Mouse (Mus musculus) liver, embryonic 14.5 days (tissue): ENCODE data around the gene Rbpms2. TPM values are rescaled to one million over a fixed set of nuclear protein-coding genes. Genes with fewer than 3 reads are reported as not detected.

Experiments
- ATAC-seq: fragments of 200-750 bp; cut with Nextera tagmentation; 2 replicates; pipeline ENCODE4 v1.8.0; 2017; ENCODE audit warnings: moderate number of reproducible peaks, mild to moderate bottlenecking, moderate library complexity; ENCODE audit not compliant: insufficient read depth
- DNase-seq, 3 experiments: peaks; one replicate each; pipeline ENCODE4 v3.0.0-alpha.2; 2012 to 2013; ENCODE audit warnings: low read depth in 3 of 3, low spot score in 3 of 3
- H3K27ac ChIP-seq: fragments of 300-500 bp; sonication (generic); 2 replicates; pipeline ENCODE4 v1.5.1; 2014; ENCODE audit warnings: moderate library complexity, mild to moderate bottlenecking, control low read depth, inconsistent platforms
- H3K27me3 ChIP-seq: fragments of 300-500 bp; sonication (generic); 2 replicates; pipeline ENCODE4 v1.6.1; 2014; ENCODE audit warnings: mild to moderate bottlenecking, low read length, moderate library complexity; ENCODE audit not compliant: control insufficient read depth, insufficient read depth
- H3K36me3 ChIP-seq: fragments of 300-500 bp; sonication (generic); replicated peaks from 2 replicates; pipeline ENCODE4 v1.6.1; 2014; ENCODE audit warnings: low read depth; ENCODE audit not compliant: control insufficient read depth, insufficient read depth
- H3K4me1 ChIP-seq, 2 experiments: fragments of 200-500 bp in 1 of 2; fragments of 300-500 bp in 1 of 2; sonication (generic) in 1 of 2; replicated peaks; 2 replicates each; pipeline ENCODE4 v1.6.1; 2012 to 2014; ENCODE audit warnings: antibody characterized with exemption in 1 of 2, inconsistent platforms in 1 of 2, low read length in 1 of 2; ENCODE audit not compliant: control insufficient read depth in 2 of 2, insufficient read depth in 2 of 2
- H3K4me2 ChIP-seq: fragments of 300-500 bp; sonication (generic); 2 replicates; pipeline ENCODE4 v1.6.1; 2014; ENCODE audit warnings: low read depth, mild to moderate bottlenecking, control low read depth, moderate library complexity
- H3K4me3 ChIP-seq, 2 experiments: fragments of 200-500 bp in 1 of 2; fragments of 300-500 bp in 1 of 2; sonication (generic) in 1 of 2; 2 replicates each; pipeline ENCODE4 v1.5.1; 2012 to 2014; ENCODE audit warnings: low read depth in 2 of 2, low read length in 2 of 2, mild to moderate bottlenecking in 2 of 2, control low read depth in 1 of 2, inconsistent platforms in 1 of 2, moderate library complexity in 1 of 2; ENCODE audit not compliant: insufficient read depth in 1 of 2
- H3K9ac ChIP-seq: fragments of 300-500 bp; sonication (generic); replicated peaks from 2 replicates; pipeline ENCODE4 v1.6.1; 2014; ENCODE audit warnings: mild to moderate bottlenecking, control low read depth, moderate library complexity
- H3K9me3 ChIP-seq: fragments of 300-500 bp; sonication (generic); 2 replicates; pipeline ENCODE4 v1.6.1; 2016; ENCODE audit warnings: low read length, mixed read lengths; ENCODE audit not compliant: control insufficient read depth
- CTCF ChIP-seq: IDR thresholded peaks from 2 replicates; pipeline ENCODE4 v1.5.1; 2016; ENCODE audit warnings: antibody characterized with exemption, low read depth, control low read depth
- EP300 ChIP-seq: IDR thresholded peaks from 2 replicates; pipeline ENCODE4 v1.6.1; 2016; ENCODE audit warnings: antibody characterized with exemption, low read depth
- WGBS: fragments of 180-500 bp; shearing (Covaris S2); extraction: QIAGEN DNeasy Blood & Tissue Kit; methylation state at CpG from one replicate; pipeline ENCODE4 v1.1.7; 2014; ENCODE audit not compliant: insufficient replicate concordance; 5-methylcytosine and 5-hydroxymethylcytosine counted together
- polyA plus RNA-seq, 2 experiments: library from polyadenylated mRNA; depleted of rRNA in 1 of 2; stranded (reverse) in 1 of 2; unstranded in 1 of 2; fragments of >200 nt; fragmentation: Nextera tagmentation in 1 of 2; extraction: Ambion mirVana in 1 of 2; gene quantifications; 2 replicates each; pipeline versions ENCODE4 v1.2.1 to v1.2.3; 2012 to 2014

Rbpms2 gene
- polyA plus RNA-seq, 2 experiments: 8.9 to 11.9 TPM

- ATAC-seq (peak; percentile 21; the same call in 1 of the 2 replicates), DNase-seq (no peak)
- H3K27me3 ChIP-seq: no peaks in the 10 kb centered on the region
- no peaks in the 10 kb centered on the region for H3K9me3 ChIP-seq
- peak overlapping the region; percentile 57 for H3K27ac ChIP-seq
- WGBS: 43% methylated on average over 8 of the region's 8 CpGs
- TF ChIP-seq EP300 (no peak), CTCF (no peak)
- H3K4me1 ChIP-seq: peaks cover 8 to 26% of the 10 kb centered on the region in 2 experiments
- H3K4me2 ChIP-seq: peak overlapping the region; percentile 83
- peak overlapping the region; percentile 82 for H3K9ac ChIP-seq
- no peaks in the 10 kb centered on the region for H3K36me3 ChIP-seq
- peak overlapping the region; percentile 26 to 72 for H3K4me3 ChIP-seq
These were observed 46.3 kb downstream of the Rbpms2 start for GRCm38 (mm10) chr9:65675461-65676357.

- peak overlapping the region; percentile 83 for H3K4me2 ChIP-seq
- no peak overlapping the region; the same call in 1 of the 2 replicates for H3K27ac ChIP-seq
- peak overlapping the region; percentile 70 to 72 for H3K4me3 ChIP-seq
- peak; percentile 88 to 90 (median 88) for DNase-seq
- H3K27me3 ChIP-seq: no peaks in the 10 kb centered on the region
- H3K9ac ChIP-seq: peak overlapping the region; percentile 82
- no peaks in the 10 kb centered on the region for H3K36me3 ChIP-seq
- peaks cover 8 to 21% of the 10 kb centered on the region in 2 experiments for H3K4me1 ChIP-seq
- peak; percentile 98 for ATAC-seq
- 0% methylated on average over 51 of the region's 51 CpGs for WGBS
- TF ChIP-seq EP300: no peak
- TF ChIP-seq CTCF: no peak; the same call in 1 of the 2 replicates
- no peaks in the 10 kb centered on the region for H3K9me3 ChIP-seq
These were observed 47.1 kb downstream of the Rbpms2 start for GRCm38 (mm10) chr9:65676358-65677118.

- Histone ChIP-seq H3K9ac (peak overlapping the region; percentile 82), H3K36me3 (no peaks in the 10 kb centered on the region), H3K9me3 (no peaks in the 10 kb centered on the region), H3K27me3 (no peaks in the 10 kb centered on the region), H3K4me2 (peak overlapping the region; percentile 83), H3K27ac (no peak overlapping the region), H3K4me1 (peaks cover 8 to 18% of the 10 kb centered on the region in 2 experiments), H3K4me3 (peak overlapping the region; percentile 70 to 72)
- WGBS: 27% methylated on average over 3 of the region's 3 CpGs
- DNase-seq (no peak), ATAC-seq (no peak)
- no peak for TF ChIP-seq EP300
- no peak for TF ChIP-seq CTCF
These were observed 47.6 kb downstream of the Rbpms2 start for GRCm38 (mm10) chr9:65677119-65677462.

GRCm38 (mm10) chr9:65679181-65679761, 49.8 kb downstream of the Rbpms2 start:
- Histone ChIP-seq H3K4me2 (0 out of 2 replicates have a peak overlapping the region, but pooled peaks have one; percentile 29), H3K36me3 (no peaks in the 10 kb centered on the region), H3K9ac (no peak overlapping the region), H3K27ac (no peak overlapping the region), H3K4me1 (peaks cover 8 to 18% of the 10 kb centered on the region in 2 experiments), H3K9me3 (no peaks in the 10 kb centered on the region), H3K4me3 (no peak overlapping the region), H3K27me3 (no peaks in the 10 kb centered on the region)
- no peak for TF ChIP-seq CTCF
- no peak for TF ChIP-seq EP300
- ATAC-seq (no peak), DNase-seq (no peak)
- WGBS: 64% methylated on average over 5 of the region's 5 CpGs
